Mouse (Mus musculus) forebrain, embryonic 12.5 days (tissue): Measurements from ENCODE around the gene Klhdc8b. TPM values are rescaled to one million over a fixed set of nuclear protein-coding genes. Genes with fewer than 3 reads are reported as not detected.

Experiments
- ATAC-seq: fragments of 200-750 bp; cut with Nextera tagmentation; 2 replicates; pipeline ENCODE4 v1.8.0; 2017; ENCODE audit warnings: moderate TSS enrichment; ENCODE audit not compliant: low FRiP score
- H3K27ac ChIP-seq: fragments of 300-500 bp; sonication (generic); 2 replicates; pipeline ENCODE4 v1.5.1; 2016; ENCODE audit warnings: mild to moderate bottlenecking
- H3K27me3 ChIP-seq: fragments of 300-500 bp; sonication (generic); 2 replicates; pipeline ENCODE4 v1.6.1; 2016; ENCODE audit warnings: mild to moderate bottlenecking
- H3K36me3 ChIP-seq: fragments of 300-500 bp; sonication (generic); replicated peaks from 2 replicates; pipeline ENCODE4 v1.6.1; 2016; ENCODE audit warnings: mild to moderate bottlenecking
- H3K4me1 ChIP-seq: fragments of 300-500 bp; sonication (generic); 2 replicates; pipeline ENCODE4 v1.6.1; 2016
- H3K4me2 ChIP-seq: fragments of 300-500 bp; sonication (generic); 2 replicates; pipeline ENCODE4 v1.6.1; 2016; ENCODE audit warnings: mild to moderate bottlenecking, moderate library complexity
- H3K4me3 ChIP-seq: fragments of 300-500 bp; sonication (generic); replicated peaks from 2 replicates; pipeline ENCODE4 v1.5.1; 2016; ENCODE audit warnings: mild to moderate bottlenecking
- H3K9ac ChIP-seq: fragments of 300-500 bp; sonication (generic); 2 replicates; pipeline ENCODE4 v1.6.1; 2016; ENCODE audit warnings: mild to moderate bottlenecking
- H3K9me3 ChIP-seq: fragments of 300-500 bp; sonication (generic); 2 replicates; pipeline ENCODE4 v1.6.1; 2016
- WGBS: fragments of 180-500 bp; shearing (Covaris S2); methylation state at CpG from one replicate; pipeline ENCODE4 v1.1.7; 2016; 5-methylcytosine and 5-hydroxymethylcytosine counted together
- polyA plus RNA-seq: library from polyadenylated mRNA; unstranded; fragments of >200 nt; fragmentation: Nextera tagmentation; extraction: Ambion mirVana; gene quantifications from 2 replicates; pipeline ENCODE4 v1.2.1, GENCODE M21; 2016

Klhdc8b gene
- polyA plus RNA-seq = 67.6 and 70.0 TPM in 2 replicates

DNA sequence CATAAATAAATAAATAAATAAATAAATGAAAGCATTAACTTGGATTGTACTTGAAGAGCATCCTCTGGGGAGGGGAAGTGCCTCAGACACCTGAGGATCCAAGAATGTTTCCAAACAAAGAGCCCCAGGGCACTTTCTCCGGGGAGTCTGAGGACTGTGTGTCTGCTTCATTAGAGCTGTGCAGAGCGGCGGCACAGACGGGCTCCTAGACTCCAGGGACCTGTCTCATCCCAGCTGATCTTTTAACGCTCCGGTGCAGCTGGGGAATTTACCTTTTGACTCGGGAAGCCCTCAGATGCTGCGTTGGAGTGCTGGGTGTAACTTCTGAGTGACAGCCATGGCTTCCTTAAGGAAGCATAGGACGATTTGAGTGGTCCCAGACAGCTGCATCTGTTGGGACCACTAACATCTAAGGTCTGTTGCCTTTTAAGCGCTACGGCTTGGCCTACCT, at the start of gene Klhdc8b:
Gene Klhdc8b, minus strand, starts transcription at position 401 of the 451 bp plus-strand sequence.
- H3K4me3 ChIP-seq = peak within 1 kb of the TSS; percentile 95
- peak within 1 kb of the TSS; percentile 91 for H3K9ac ChIP-seq
- WGBS = 28% methylated on average over 11 of the region's 11 CpGs
- peaks cover 13% of the 10 kb centered on the region for H3K4me1 ChIP-seq
- H3K4me2 ChIP-seq = peak within 1 kb of the TSS; percentile 87
- no peaks in the 10 kb centered on the region for H3K9me3 ChIP-seq
- peak; percentile 30; the same call in 1 of the 2 replicates for ATAC-seq
- 0 out of 2 replicates have a peak, but pooled peaks cover 8% of the 10 kb centered on the region for H3K27me3 ChIP-seq
- peak within 1 kb of the TSS; percentile 82 for H3K27ac ChIP-seq
- H3K36me3 ChIP-seq = peaks cover 33% of the 10 kb centered on the region

GRCm38 (mm10) chr9:108508776-108509175, 47.4 kb upstream of the Klhdc8b start:
- H3K9ac ChIP-seq = no peak overlapping the region

DNA sequence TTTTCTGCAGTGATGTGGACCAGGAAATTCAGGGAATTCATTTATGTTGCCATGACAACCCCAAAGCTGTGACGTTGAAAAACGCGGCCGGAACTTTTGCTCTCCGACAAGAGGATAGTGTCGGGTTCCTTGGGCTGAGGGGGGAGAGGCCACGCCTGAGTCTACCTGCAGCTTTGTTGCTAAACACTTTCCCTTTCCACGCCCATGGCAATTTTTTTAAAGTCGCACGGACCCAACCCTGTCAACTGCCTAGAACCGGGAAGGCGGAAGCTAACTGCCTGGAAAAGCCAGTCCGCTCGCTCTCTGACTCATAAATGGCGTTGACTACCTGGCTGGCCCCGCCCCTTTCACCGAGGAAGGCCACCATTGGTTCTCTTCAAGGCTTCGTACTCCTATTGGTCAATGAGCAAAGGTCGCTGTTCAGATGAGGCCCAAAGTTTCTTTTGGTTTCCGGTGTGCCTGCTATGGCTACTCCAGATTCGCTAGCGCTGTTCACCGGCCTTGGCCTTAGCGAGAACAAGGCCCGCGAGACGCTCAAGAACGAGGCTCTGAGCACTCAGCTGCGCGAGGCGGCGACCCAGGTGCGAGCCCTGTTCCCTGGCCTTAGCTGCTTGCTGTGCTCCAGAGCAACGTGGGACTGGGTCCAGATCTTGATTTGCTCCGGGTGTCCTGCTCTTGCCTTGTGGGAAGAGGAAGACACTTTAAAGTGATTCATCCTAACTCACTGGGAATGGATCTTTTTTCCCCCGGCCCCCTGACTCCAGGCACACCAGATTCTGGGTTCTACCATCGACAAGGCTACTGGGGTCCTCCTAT, 46.4 kb upstream of the Klhdc8b start, which contains the start of gene Qars:
Gene Qars, plus strand, starts transcription at position 88 of the 816 bp plus-strand sequence.
- Histone ChIP-seq H3K9ac (peak within 1 kb of the TSS; percentile 72), H3K4me3 (peak within 1 kb of the TSS; percentile 71), H3K4me2 (peak within 1 kb of the TSS; percentile 87), H3K9me3 (no peaks in the 10 kb centered on the region), H3K27me3 (no peaks in the 10 kb centered on the region), H3K27ac (peak within 1 kb of the TSS; percentile 75), H3K36me3 (peaks cover 43% of the 10 kb centered on the region), H3K4me1 (peaks cover 17% of the 10 kb centered on the region)
- peak; percentile 97 for ATAC-seq
- under 1% methylated on average over 37 of the region's 37 CpGs for WGBS

More at GRCm38 (mm10) chr9:108508776-108509175, 47.4 kb upstream of the Klhdc8b start:
- Histone ChIP-seq H3K27me3 (no peaks in the 10 kb centered on the region), H3K4me1 (peaks cover 17% of the 10 kb centered on the region), H3K36me3 (peaks cover 43% of the 10 kb centered on the region), H3K27ac (no peak overlapping the region), H3K4me2 (peak overlapping the region; percentile 87), H3K9me3 (no peaks in the 10 kb centered on the region), H3K4me3 (peak overlapping the region; percentile 71)
- ATAC-seq = no peak
- 91% methylated on average over 7 of the region's 7 CpGs for WGBS

GRCm38 (mm10) chr9:108506901-108507300, 45.5 kb upstream of the Klhdc8b start:
- 89% methylated on average over 7 of the region's 7 CpGs for WGBS
- Histone ChIP-seq H3K27me3 (no peaks in the 10 kb centered on the region), H3K9me3 (no peaks in the 10 kb centered on the region), H3K4me1 (peaks cover 17% of the 10 kb centered on the region), H3K9ac (no peak overlapping the region), H3K4me3 (0 out of 2 replicates have a peak overlapping the region, but pooled peaks have one; percentile 71), H3K36me3 (peaks cover 41% of the 10 kb centered on the region), H3K4me2 (peak overlapping the region; percentile 87), H3K27ac (0 out of 2 replicates have a peak overlapping the region, but pooled peaks have one; percentile 71)
- ATAC-seq = no peak

DNA sequence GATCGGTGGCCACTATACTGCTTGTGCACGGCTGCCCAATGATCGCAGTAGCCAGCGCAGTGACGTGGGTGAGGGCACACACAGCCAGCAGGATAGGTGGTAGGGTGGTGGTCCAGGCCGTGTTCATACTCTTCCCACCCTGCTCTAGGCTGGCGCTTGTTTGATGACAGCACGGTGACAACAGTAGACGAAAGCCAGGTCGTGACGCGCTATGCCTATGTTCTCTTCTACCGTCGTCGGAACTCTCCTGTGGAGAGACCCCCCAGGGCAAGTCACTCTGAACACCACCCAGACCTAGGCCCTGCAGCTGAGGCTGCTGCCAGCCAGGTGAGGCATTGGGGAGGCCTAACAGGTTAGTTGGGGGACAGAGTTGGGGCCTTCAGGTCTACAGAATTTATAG, 38.6 kb upstream of the Klhdc8b start:
- Histone ChIP-seq H3K4me1 (no peaks in the 10 kb centered on the region), H3K27ac (no peak overlapping the region), H3K9me3 (no peaks in the 10 kb centered on the region), H3K36me3 (peaks cover 86% of the 10 kb centered on the region), H3K9ac (no peak overlapping the region), H3K27me3 (no peaks in the 10 kb centered on the region), H3K4me2 (no peak overlapping the region), H3K4me3 (no peak overlapping the region)
- no peak for ATAC-seq
- 95% methylated on average over 15 of the region's 15 CpGs for WGBS

GRCm38 (mm10) chr9:108499231-108499630, 37.9 kb upstream of the Klhdc8b start:
- Histone ChIP-seq H3K27ac (no peak overlapping the region), H3K9ac (no peak overlapping the region), H3K9me3 (no peaks in the 10 kb centered on the region), H3K36me3 (peaks cover 93% of the 10 kb centered on the region), H3K4me2 (no peak overlapping the region), H3K27me3 (no peaks in the 10 kb centered on the region), H3K4me1 (no peaks in the 10 kb centered on the region), H3K4me3 (no peak overlapping the region)
- ATAC-seq = no peak
- 95% methylated on average over 7 of the region's 7 CpGs for WGBS

DNA sequence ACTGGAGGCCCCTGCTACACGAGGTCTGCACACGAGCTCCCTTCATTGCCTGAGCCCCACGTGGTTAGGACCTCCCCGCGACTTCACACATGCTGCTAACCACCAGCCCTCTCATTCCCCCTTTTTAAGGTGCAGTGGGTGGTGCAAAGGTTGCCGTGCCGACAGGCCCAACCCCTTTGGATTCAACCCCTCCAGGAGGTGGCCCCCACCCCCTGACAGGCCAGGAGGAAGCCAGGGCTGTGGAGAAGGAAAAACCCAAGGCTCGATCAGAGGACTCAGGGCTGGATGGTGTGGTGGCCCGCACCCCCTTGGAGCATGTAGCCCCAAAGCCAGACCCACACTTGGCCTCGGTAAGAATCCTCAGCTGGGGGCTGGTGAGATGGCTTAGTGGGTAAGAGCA, 33.5 kb upstream of the Klhdc8b start:
- H3K4me2 ChIP-seq = no peak overlapping the region
- H3K36me3 ChIP-seq = peaks cover 78% of the 10 kb centered on the region
- ATAC-seq = no peak
- 89% methylated on average over 10 of the region's 10 CpGs for WGBS
- peaks cover 18% of the 10 kb centered on the region for H3K4me1 ChIP-seq
- H3K27me3 ChIP-seq = no peaks in the 10 kb centered on the region
- H3K9me3 ChIP-seq = no peaks in the 10 kb centered on the region
- H3K4me3 ChIP-seq = no peak overlapping the region
- H3K27ac ChIP-seq = no peak overlapping the region
- H3K9ac ChIP-seq = no peak overlapping the region

GRCm38 (mm10) chr9:108494146-108494825, 32.9 kb upstream of the Klhdc8b start:
- H3K27me3 ChIP-seq = no peaks in the 10 kb centered on the region
- 94% methylated on average over 19 of the region's 19 CpGs for WGBS
- H3K27ac ChIP-seq = no peak overlapping the region
- H3K36me3 ChIP-seq = peaks cover 77% of the 10 kb centered on the region
- H3K4me3 ChIP-seq = no peak overlapping the region
- ATAC-seq = no peak
- H3K9me3 ChIP-seq = no peaks in the 10 kb centered on the region
- no peak overlapping the region for H3K4me2 ChIP-seq
- no peak overlapping the region for H3K9ac ChIP-seq
- H3K4me1 ChIP-seq = peaks cover 22% of the 10 kb centered on the region

- H3K4me3 ChIP-seq = no peak overlapping the region
- no peak for ATAC-seq
- WGBS = 95% methylated on average over 8 of the region's 8 CpGs
- no peaks in the 10 kb centered on the region for H3K9me3 ChIP-seq
- H3K27ac ChIP-seq = no peak overlapping the region
- H3K36me3 ChIP-seq = peaks cover 77% of the 10 kb centered on the region
- peaks cover 22% of the 10 kb centered on the region for H3K4me1 ChIP-seq
- no peak overlapping the region for H3K4me2 ChIP-seq
- no peaks in the 10 kb centered on the region for H3K27me3 ChIP-seq
- H3K9ac ChIP-seq = no peak overlapping the region
Measured at GRCm38 (mm10) chr9:108493246-108493645, 31.9 kb upstream of the Klhdc8b start.

DNA sequence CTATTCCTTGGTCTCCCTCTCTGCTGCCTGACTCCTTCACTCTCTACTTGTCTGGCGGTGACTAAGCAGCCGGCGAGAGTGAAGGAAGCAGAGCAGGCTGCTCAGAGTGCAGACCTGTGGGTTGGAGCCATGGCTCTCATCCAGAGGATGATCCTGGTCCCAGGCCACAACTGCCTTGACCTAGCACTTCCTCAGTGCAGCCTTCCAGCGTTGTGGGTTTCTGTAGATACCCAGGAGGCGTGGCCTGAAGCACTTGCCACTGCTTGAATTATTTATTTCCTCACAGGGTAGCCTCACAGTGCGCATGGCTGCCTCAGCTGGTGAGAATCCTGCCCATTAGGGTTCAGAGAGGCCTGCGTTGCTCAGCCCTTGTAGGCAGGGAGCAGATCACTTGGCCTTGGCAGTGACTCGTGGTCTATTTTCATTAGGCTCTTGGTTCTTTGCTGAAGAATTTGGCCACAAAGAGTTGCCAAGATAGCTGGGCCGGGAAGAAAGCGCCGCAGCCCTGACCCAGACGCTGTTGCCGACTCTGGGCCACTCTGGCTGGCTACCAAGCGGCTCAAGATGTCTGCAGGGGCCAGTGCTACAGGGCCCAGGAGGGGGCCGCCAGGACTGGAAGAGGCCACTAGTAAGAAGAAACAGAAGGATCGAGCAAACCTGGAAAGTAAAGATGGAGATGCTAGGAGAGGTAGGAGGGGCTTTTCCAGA, 30.8 kb upstream of the Klhdc8b start:
- peak overlapping the region; percentile 98 for H3K4me3 ChIP-seq
- H3K27ac ChIP-seq = 0 out of 2 replicates have a peak overlapping the region, but pooled peaks have one; percentile 1
- peaks cover 76% of the 10 kb centered on the region for H3K36me3 ChIP-seq
- H3K27me3 ChIP-seq = no peaks in the 10 kb centered on the region
- H3K9ac ChIP-seq = peak overlapping the region; percentile 95
- H3K4me2 ChIP-seq = peak overlapping the region; percentile 89
- no peaks in the 10 kb centered on the region for H3K9me3 ChIP-seq
- ATAC-seq = no peak
- H3K4me1 ChIP-seq = peaks cover 22% of the 10 kb centered on the region
- 91% methylated on average over 16 of the region's 16 CpGs for WGBS

GRCm38 (mm10) chr9:108491286-108491580, 29.9 kb upstream of the Klhdc8b start:
- H3K4me3 ChIP-seq = peak overlapping the region; percentile 98
- H3K36me3 ChIP-seq = peaks cover 75% of the 10 kb centered on the region
- peak overlapping the region; percentile 89 for H3K4me2 ChIP-seq
- H3K4me1 ChIP-seq = peaks cover 22% of the 10 kb centered on the region
- no peak for ATAC-seq
- 18% methylated on average over 12 of the region's 12 CpGs for WGBS
- H3K27me3 ChIP-seq = no peaks in the 10 kb centered on the region
- peak overlapping the region; percentile 95 for H3K9ac ChIP-seq
- no peaks in the 10 kb centered on the region for H3K9me3 ChIP-seq
- peak overlapping the region; percentile 97 for H3K27ac ChIP-seq
